Mouse (Mus musculus): ENCODE measurements around the gene Dvl1. TPM values are rescaled to one million over a fixed set of nuclear protein-coding genes. Genes with fewer than 3 reads are reported as not detected.
A peak's percentile ranks its signal among the peaks of the same experiment; 100 is the strongest.

Dvl1 gene
- total RNA-seq (2021), result 10 to 100 TPM; 88.0 to 96.3 TPM
- long read RNA-seq, experiment 1, transcript Dvl1-201 (15 exons, 3,358 nt), result major isoform, 88 of 249 reads
- long read RNA-seq, experiment 1, partial matches to known transcripts, result 31 of 249 reads
- long read RNA-seq, experiment 1, other reads (novel, unspliced or antisense), result 126 of 249 reads
- long read RNA-seq, experiment 2, transcript Dvl1-201 (15 exons, 3,358 nt), result major isoform, 56 of 145 reads
- long read RNA-seq, experiment 2, partial matches to known transcripts, result 9 of 145 reads
- long read RNA-seq, experiment 2, other reads (novel, unspliced or antisense), result 78 of 145 reads

- DNase-seq (ENCODE audit: low spot score in 2 of 2), result peak; percentile 95 to 96
Measured at GRCm38 (mm10) chr4:155846871-155847578, at the start of gene Dvl1. Gene Dvl1, plus strand, starts transcription at chr4:155847402.

GRCm38 (mm10) chr4:155802075-155802474 is 45.1 kb upstream of the Dvl1 start:
- no peak for DNase-seq (ENCODE audit: low spot score in 2 of 2)

- no peak for DNase-seq (ENCODE audit: low spot score in 2 of 2)
Measured at GRCm38 (mm10) chr4:155802741-155803339, 44.4 kb upstream of the Dvl1 start, which contains the start of gene Mrpl20. Gene Mrpl20, plus strand, starts transcription at chr4:155802878.

GRCm38 (mm10) chr4:155803340-155804041 is 43.7 kb upstream of the Dvl1 start:
- DNase-seq (ENCODE audit: low spot score in 2 of 2), result peak; percentile 95 to 98

GRCm38 (mm10) chr4:155807841-155808240 is 39.4 kb upstream of the Dvl1 start:
- DNase-seq (ENCODE audit: low spot score in 2 of 2), result no peak

GRCm38 (mm10) chr4:155811929-155812664 is 35.1 kb upstream of the Dvl1 start, which contains the start of gene Ccnl2:
Gene Ccnl2, plus strand, starts transcription at chr4:155812489.
- peak; percentile 88 to 93 for DNase-seq (ENCODE audit: low spot score in 2 of 2)

GRCm38 (mm10) chr4:155812665-155813181 is 34.5 kb upstream of the Dvl1 start:
- no peak for DNase-seq (ENCODE audit: low spot score in 2 of 2)

GRCm38 (mm10) chr4:155817533-155817932 is 29.7 kb upstream of the Dvl1 start:
- DNase-seq (ENCODE audit: low spot score in 2 of 2), result no peak

- no peak for DNase-seq (ENCODE audit: low spot score in 2 of 2)
Measured at GRCm38 (mm10) chr4:155821025-155821424, 26.2 kb upstream of the Dvl1 start.

- DNase-seq (ENCODE audit: low spot score in 2 of 2), result no peak
Measured at GRCm38 (mm10) chr4:155823443-155823842, 23.8 kb upstream of the Dvl1 start.

- no peak for DNase-seq (ENCODE audit: low spot score in 2 of 2)
Measured at GRCm38 (mm10) chr4:155829866-155830265, 17.3 kb upstream of the Dvl1 start.

GRCm38 (mm10) chr4:155830596-155830995 is 16.6 kb upstream of the Dvl1 start:
- no peak for DNase-seq (ENCODE audit: low spot score in 2 of 2)

- peak; percentile 95 to 96 for DNase-seq (ENCODE audit: low spot score in 2 of 2)
Measured at GRCm38 (mm10) chr4:155831205-155831766, 15.9 kb upstream of the Dvl1 start, which contains the start of gene Aurkaip1. Gene Aurkaip1, plus strand, starts transcription at chr4:155831272.

GRCm38 (mm10) chr4:155831831-155832230 is 15.4 kb upstream of the Dvl1 start:
- no peak for DNase-seq (ENCODE audit: low spot score in 2 of 2)

- DNase-seq (ENCODE audit: low spot score in 2 of 2), result no peak
Measured at GRCm38 (mm10) chr4:155832321-155832720, 14.9 kb upstream of the Dvl1 start.

GRCm38 (mm10) chr4:155833234-155833633 is 14.0 kb upstream of the Dvl1 start:
- DNase-seq (ENCODE audit: low spot score in 2 of 2), result no peak

- DNase-seq (ENCODE audit: low spot score in 2 of 2), result peak; percentile 69 to 77
Measured at GRCm38 (mm10) chr4:155833836-155834235, 13.4 kb upstream of the Dvl1 start.

- DNase-seq (ENCODE audit: low spot score in 2 of 2), result no peak
Measured at GRCm38 (mm10) chr4:155837404-155838010, 9.7 kb upstream of the Dvl1 start.
